Mouse (Mus musculus): ENCODE data around the gene Cdk2ap2. TPM values are rescaled to one million over a fixed set of nuclear protein-coding genes. Genes with fewer than 3 reads are reported as not detected.

Gene Cdk2ap2
- total RNA-seq, 1 experiment from 2014 or later = 13.3 TPM

- ATAC-seq (replicated peaks in 1 of 2; ENCODE audit: insufficient read depth in 1 of 2, low FRiP score in 2 of 2, low TSS enrichment in 1 of 2, low read depth in 1 of 2, poor library complexity in 2 of 2, severe bottlenecking in 2 of 2) = no peak
Measured at GRCm38 (mm10) chr19:4084984-4085383, 12.0 kb upstream of the Cdk2ap2 start.

- no peak for ATAC-seq (replicated peaks in 1 of 2; ENCODE audit: insufficient read depth in 1 of 2, low FRiP score in 2 of 2, low TSS enrichment in 1 of 2, low read depth in 1 of 2, poor library complexity in 2 of 2, severe bottlenecking in 2 of 2)
Measured at GRCm38 (mm10) chr19:4086156-4086555, 10.8 kb upstream of the Cdk2ap2 start.

GRCm38 (mm10) chr19:4087090-4087489, 9.9 kb upstream of the Cdk2ap2 start:
- no peak for ATAC-seq (replicated peaks in 1 of 2; ENCODE audit: insufficient read depth in 1 of 2, low FRiP score in 2 of 2, low TSS enrichment in 1 of 2, low read depth in 1 of 2, poor library complexity in 2 of 2, severe bottlenecking in 2 of 2)

GRCm38 (mm10) chr19:4088146-4088545, 8.8 kb upstream of the Cdk2ap2 start:
- no peak for ATAC-seq (replicated peaks in 1 of 2; ENCODE audit: insufficient read depth in 1 of 2, low FRiP score in 2 of 2, low TSS enrichment in 1 of 2, low read depth in 1 of 2, poor library complexity in 2 of 2, severe bottlenecking in 2 of 2)

- ATAC-seq (replicated peaks in 1 of 2; ENCODE audit: insufficient read depth in 1 of 2, low FRiP score in 2 of 2, low TSS enrichment in 1 of 2, low read depth in 1 of 2, poor library complexity in 2 of 2, severe bottlenecking in 2 of 2) = no peak
Measured at GRCm38 (mm10) chr19:4089128-4089527, 7.9 kb upstream of the Cdk2ap2 start.

- no peak for ATAC-seq (replicated peaks in 1 of 2; ENCODE audit: insufficient read depth in 1 of 2, low FRiP score in 2 of 2, low TSS enrichment in 1 of 2, low read depth in 1 of 2, poor library complexity in 2 of 2, severe bottlenecking in 2 of 2)
Measured at GRCm38 (mm10) chr19:4090446-4090845, 6.5 kb upstream of the Cdk2ap2 start.

- no peak for ATAC-seq (replicated peaks in 1 of 2; ENCODE audit: insufficient read depth in 1 of 2, low FRiP score in 2 of 2, low TSS enrichment in 1 of 2, low read depth in 1 of 2, poor library complexity in 2 of 2, severe bottlenecking in 2 of 2)
Measured at GRCm38 (mm10) chr19:4091383-4091782, 5.6 kb upstream of the Cdk2ap2 start.

GRCm38 (mm10) chr19:4092750-4093149, 4.2 kb upstream of the Cdk2ap2 start:
- no peak for ATAC-seq (replicated peaks in 1 of 2; ENCODE audit: insufficient read depth in 1 of 2, low FRiP score in 2 of 2, low TSS enrichment in 1 of 2, low read depth in 1 of 2, poor library complexity in 2 of 2, severe bottlenecking in 2 of 2)

GRCm38 (mm10) chr19:4093772-4094171, 3.2 kb upstream of the Cdk2ap2 start:
- no peak for ATAC-seq (replicated peaks in 1 of 2; ENCODE audit: insufficient read depth in 1 of 2, low FRiP score in 2 of 2, low TSS enrichment in 1 of 2, low read depth in 1 of 2, poor library complexity in 2 of 2, severe bottlenecking in 2 of 2)

GRCm38 (mm10) chr19:4094348-4094747, 2.6 kb upstream of the Cdk2ap2 start:
- ATAC-seq (replicated peaks in 1 of 2; ENCODE audit: insufficient read depth in 1 of 2, low FRiP score in 2 of 2, low TSS enrichment in 1 of 2, low read depth in 1 of 2, poor library complexity in 2 of 2, severe bottlenecking in 2 of 2) = no peak

- no peak for ATAC-seq (replicated peaks in 1 of 2; ENCODE audit: insufficient read depth in 1 of 2, low FRiP score in 2 of 2, low TSS enrichment in 1 of 2, low read depth in 1 of 2, poor library complexity in 2 of 2, severe bottlenecking in 2 of 2)
Measured at GRCm38 (mm10) chr19:4094774-4095303, 2.1 kb upstream of the Cdk2ap2 start.

- no peak for ATAC-seq (replicated peaks in 1 of 2; ENCODE audit: insufficient read depth in 1 of 2, low FRiP score in 2 of 2, low TSS enrichment in 1 of 2, low read depth in 1 of 2, poor library complexity in 2 of 2, severe bottlenecking in 2 of 2)
Measured at GRCm38 (mm10) chr19:4095802-4096201, 1.2 kb upstream of the Cdk2ap2 start.

- ATAC-seq (replicated peaks in 1 of 2; ENCODE audit: insufficient read depth in 1 of 2, low FRiP score in 2 of 2, low TSS enrichment in 1 of 2, low read depth in 1 of 2, poor library complexity in 2 of 2, severe bottlenecking in 2 of 2) = peak; percentile 4 to 14; a peak in 2 of 4 replicates
Measured at GRCm38 (mm10) chr19:4097441-4097825, 451 bp downstream of the Cdk2ap2 start.

GRCm38 (mm10) chr19:4098426-4098825, 1.4 kb downstream of the Cdk2ap2 start:
- ATAC-seq (replicated peaks in 1 of 2; ENCODE audit: insufficient read depth in 1 of 2, low FRiP score in 2 of 2, low TSS enrichment in 1 of 2, low read depth in 1 of 2, poor library complexity in 2 of 2, severe bottlenecking in 2 of 2) = no peak

GRCm38 (mm10) chr19:4099056-4099455, 2.1 kb downstream of the Cdk2ap2 start:
- ATAC-seq (replicated peaks in 1 of 2; ENCODE audit: insufficient read depth in 1 of 2, low FRiP score in 2 of 2, low TSS enrichment in 1 of 2, low read depth in 1 of 2, poor library complexity in 2 of 2, severe bottlenecking in 2 of 2) = peak; percentile 46 to 59

- ATAC-seq (replicated peaks in 1 of 2; ENCODE audit: insufficient read depth in 1 of 2, low FRiP score in 2 of 2, low TSS enrichment in 1 of 2, low read depth in 1 of 2, poor library complexity in 2 of 2, severe bottlenecking in 2 of 2) = no peak
Measured at GRCm38 (mm10) chr19:4099837-4100717, 3.1 kb downstream of the Cdk2ap2 start, which contains the start of gene Pitpnm1. Gene Pitpnm1 (plus strand): TSS chr19:4099998.

- no peak for ATAC-seq (replicated peaks in 1 of 2; ENCODE audit: insufficient read depth in 1 of 2, low FRiP score in 2 of 2, low TSS enrichment in 1 of 2, low read depth in 1 of 2, poor library complexity in 2 of 2, severe bottlenecking in 2 of 2)
Measured at GRCm38 (mm10) chr19:4100718-4101261, 3.8 kb downstream of the Cdk2ap2 start.

- no peak for ATAC-seq (replicated peaks in 1 of 2; ENCODE audit: insufficient read depth in 1 of 2, low FRiP score in 2 of 2, low TSS enrichment in 1 of 2, low read depth in 1 of 2, poor library complexity in 2 of 2, severe bottlenecking in 2 of 2)
Measured at GRCm38 (mm10) chr19:4101466-4101865, 4.5 kb downstream of the Cdk2ap2 start.

Data from hematopoietic stem cell, adult 5-6 weeks (primary cell).